Mouse (Mus musculus): Measurements from ENCODE around the gene Elavl3. TPM values are rescaled to one million over a fixed set of nuclear protein-coding genes. Genes with fewer than 3 reads are reported as not detected.
A peak's percentile ranks its signal among the peaks of the same experiment; 100 is the strongest.

Gene Elavl3
- polyA plus RNA-seq, 1 experiment from 2014 or later = 2.8 TPM

- Histone ChIP-seq H3K27ac (no peak overlapping the region), H3K4me1 (replicated peaks) (no peaks in the 10 kb centered on the region), H3K27me3 (replicated peaks) (no peaks in the 10 kb centered on the region), H3K9ac (no peak overlapping the region), H3K9me3 (no peaks in the 10 kb centered on the region), H3K4me2 (replicated peaks) (no peak overlapping the region), H3K36me3 (no peaks in the 10 kb centered on the region), H3K4me3 (replicated peaks) (no peak overlapping the region)
- WGBS = 47% methylated on average over 7 of the region's 7 CpGs
- ATAC-seq = no peak
Observed at GRCm38 (mm10) chr9:22028467-22028866, 23.4 kb downstream of the Elavl3 start.

DNA sequence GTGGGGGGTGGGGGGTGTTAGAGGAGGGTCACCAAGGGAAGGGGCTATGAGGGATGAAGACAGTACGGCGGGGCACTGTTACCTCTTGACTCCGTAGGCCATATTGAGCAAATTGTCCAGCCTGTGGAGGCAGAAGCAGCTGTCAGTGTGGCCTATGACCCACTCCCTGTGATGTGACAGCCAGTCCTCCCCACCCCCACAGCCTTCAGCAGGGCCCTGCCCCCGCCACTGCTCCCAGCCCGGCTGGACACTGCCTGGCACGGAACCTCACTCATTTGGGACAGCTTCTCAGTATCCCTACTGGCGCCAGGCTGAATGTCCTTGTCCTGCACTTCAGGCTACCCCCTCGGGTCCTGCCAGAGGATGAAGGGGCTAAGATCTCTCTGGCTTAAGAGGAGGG, 27.2 kb downstream of the Elavl3 start:
- no peak overlapping the region for H3K4me2 ChIP-seq (replicated peaks)
- 57% methylated on average over 8 of the region's 8 CpGs for WGBS
- no peak overlapping the region for H3K9ac ChIP-seq
- no peaks in the 10 kb centered on the region for H3K27me3 ChIP-seq (replicated peaks)
- ATAC-seq = no peak
- no peaks in the 10 kb centered on the region for H3K9me3 ChIP-seq
- H3K36me3 ChIP-seq = no peaks in the 10 kb centered on the region
- no peak overlapping the region for H3K27ac ChIP-seq
- H3K4me3 ChIP-seq (replicated peaks) = no peak overlapping the region
- no peaks in the 10 kb centered on the region for H3K4me1 ChIP-seq (replicated peaks)

DNA sequence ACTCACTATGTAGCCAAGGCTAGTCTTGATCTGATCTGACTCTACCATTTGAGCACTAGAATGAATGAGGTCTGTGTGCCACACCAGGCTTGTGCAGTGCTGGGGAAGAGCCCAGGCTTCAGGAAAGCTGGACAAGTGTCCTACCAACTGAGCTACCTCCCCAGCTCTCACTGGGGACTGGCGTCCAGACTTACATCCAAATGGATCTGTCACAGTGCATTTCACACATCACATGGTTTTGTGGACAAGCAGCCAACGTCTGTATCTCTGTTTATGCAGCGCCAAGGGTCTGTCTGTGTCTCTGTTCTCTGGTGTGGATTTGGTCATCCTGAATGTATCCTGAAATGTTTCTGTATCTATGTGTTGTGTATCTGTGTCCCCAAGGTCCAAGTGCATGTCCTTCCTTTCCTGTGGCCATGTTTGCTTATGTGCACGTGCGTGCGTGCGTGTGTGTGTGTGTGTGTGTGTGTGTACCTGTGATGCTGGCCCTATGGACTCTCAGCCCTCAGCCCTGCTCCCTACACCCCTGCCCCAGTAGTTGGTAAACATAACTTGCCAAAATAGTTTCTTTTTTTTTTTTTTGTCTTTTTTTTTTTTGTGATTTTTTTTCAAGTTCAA, 34.5 kb downstream of the Elavl3 start:
- no peaks in the 10 kb centered on the region for H3K27me3 ChIP-seq (replicated peaks)
- H3K4me3 ChIP-seq (replicated peaks) = no peak overlapping the region
- H3K9ac ChIP-seq = no peak overlapping the region
- H3K4me1 ChIP-seq (replicated peaks) = no peaks in the 10 kb centered on the region
- no peaks in the 10 kb centered on the region for H3K9me3 ChIP-seq
- 73% methylated on average over 7 of the region's 7 CpGs for WGBS
- peaks cover 19% of the 10 kb centered on the region for H3K36me3 ChIP-seq
- H3K4me2 ChIP-seq (replicated peaks) = no peak overlapping the region
- ATAC-seq = no peak
- no peak overlapping the region for H3K27ac ChIP-seq

DNA sequence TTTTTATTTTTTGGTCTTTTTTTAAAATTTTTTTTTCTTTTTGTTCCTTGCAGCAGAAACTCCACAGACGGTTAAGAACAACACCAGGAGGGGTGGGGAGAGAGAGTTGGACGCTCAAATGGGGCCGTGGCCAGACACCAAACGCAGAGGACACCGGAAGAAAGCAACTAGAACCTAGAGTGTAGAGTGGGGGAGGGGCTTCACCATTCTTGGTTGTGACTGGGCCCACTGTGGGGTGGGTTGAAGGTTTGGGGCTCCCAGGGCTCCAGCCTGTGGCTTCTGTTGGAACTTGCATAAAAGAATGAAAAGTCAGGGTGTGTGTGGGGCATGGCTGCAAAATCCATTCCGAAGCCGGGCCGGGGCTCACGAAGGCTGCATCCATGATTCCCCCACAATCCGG, 35.6 kb downstream of the Elavl3 start:
- Histone ChIP-seq H3K27me3 (replicated peaks) (no peaks in the 10 kb centered on the region), H3K9me3 (no peaks in the 10 kb centered on the region), H3K27ac (no peak overlapping the region), H3K36me3 (peaks cover 29% of the 10 kb centered on the region), H3K4me3 (replicated peaks) (no peak overlapping the region), H3K4me2 (replicated peaks) (no peak overlapping the region), H3K4me1 (replicated peaks) (no peaks in the 10 kb centered on the region), H3K9ac (no peak overlapping the region)
- 65% methylated on average over 10 of the region's 10 CpGs for WGBS
- no peak for ATAC-seq

DNA sequence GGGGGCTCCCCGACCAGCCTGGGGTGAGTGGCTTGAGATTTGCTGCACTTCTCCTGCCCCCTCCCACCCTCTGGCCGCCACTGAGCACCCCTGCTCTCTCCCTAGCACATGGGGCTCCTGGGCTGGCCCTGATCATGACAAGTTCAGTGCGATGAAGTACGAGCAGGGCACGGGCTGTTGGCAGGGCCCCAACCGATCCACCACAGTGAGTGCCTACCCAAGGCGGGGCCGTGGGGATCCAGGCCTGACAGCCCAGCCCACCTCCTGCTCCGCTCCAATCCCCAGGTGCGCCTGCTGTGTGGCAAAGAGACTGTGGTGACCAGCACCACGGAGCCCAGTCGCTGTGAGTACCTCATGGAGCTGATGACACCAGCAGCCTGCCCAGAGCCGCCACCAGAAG, 39.1 kb downstream of the Elavl3 start:
- Histone ChIP-seq H3K9ac (no peak overlapping the region), H3K27ac (no peak overlapping the region), H3K9me3 (no peaks in the 10 kb centered on the region), H3K27me3 (replicated peaks) (no peaks in the 10 kb centered on the region), H3K4me2 (replicated peaks) (no peak overlapping the region), H3K4me1 (replicated peaks) (no peaks in the 10 kb centered on the region), H3K4me3 (replicated peaks) (no peak overlapping the region), H3K36me3 (peaks cover 61% of the 10 kb centered on the region)
- WGBS = 91% methylated on average over 13 of the region's 13 CpGs
- ATAC-seq = no peak

DNA sequence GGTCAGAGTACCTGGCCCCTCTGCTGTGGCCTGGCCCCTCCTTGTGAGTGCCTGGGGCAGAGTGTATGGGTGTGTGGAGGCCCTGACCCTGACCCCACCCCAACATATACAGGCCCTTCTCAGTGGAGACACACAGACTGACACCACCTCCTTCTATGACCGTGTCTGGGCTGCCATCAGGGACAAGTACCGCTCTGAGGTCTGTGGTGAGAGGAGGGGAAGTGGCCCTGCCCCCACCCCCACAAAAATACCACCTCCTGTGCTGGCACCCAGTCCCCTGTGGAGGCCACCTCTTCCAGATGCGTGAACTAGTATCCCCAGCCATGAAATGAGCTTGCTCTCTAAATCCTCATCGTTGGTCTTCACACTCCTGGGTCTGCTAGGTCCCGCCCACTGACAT, 40.8 kb downstream of the Elavl3 start:
- H3K9ac ChIP-seq = no peak overlapping the region
- H3K36me3 ChIP-seq = peaks cover 71% of the 10 kb centered on the region
- no peak overlapping the region for H3K27ac ChIP-seq
- H3K4me1 ChIP-seq (replicated peaks) = no peaks in the 10 kb centered on the region
- no peaks in the 10 kb centered on the region for H3K9me3 ChIP-seq
- H3K4me3 ChIP-seq (replicated peaks) = no peak overlapping the region
- H3K4me2 ChIP-seq (replicated peaks) = no peak overlapping the region
- ATAC-seq = 0 out of 2 replicates have a peak, but pooled peaks have one; percentile 32
- WGBS = 79% methylated on average over 5 of the region's 5 CpGs
- no peaks in the 10 kb centered on the region for H3K27me3 ChIP-seq (replicated peaks)

GRCm38 (mm10) chr9:22004546-22004945, 47.3 kb downstream of the Elavl3 start:
- H3K4me2 ChIP-seq (replicated peaks) = peak overlapping the region; percentile 78; the same call in 1 of the 2 replicates
- H3K9ac ChIP-seq = no peak overlapping the region
- H3K4me3 ChIP-seq (replicated peaks) = 0 out of 2 replicates have a peak overlapping the region, but pooled peaks have one; percentile 64
- H3K9me3 ChIP-seq = no peaks in the 10 kb centered on the region
- H3K27me3 ChIP-seq (replicated peaks) = no peaks in the 10 kb centered on the region
- peaks cover 25% of the 10 kb centered on the region for H3K4me1 ChIP-seq (replicated peaks)
- no peak overlapping the region for H3K27ac ChIP-seq
- ATAC-seq = no peak
- 78% methylated on average over 12 of the region's 12 CpGs for WGBS
- H3K36me3 ChIP-seq = peaks cover 40% of the 10 kb centered on the region

- peaks cover 25% of the 10 kb centered on the region for H3K4me1 ChIP-seq (replicated peaks)
- peak overlapping the region; percentile 64 for H3K27ac ChIP-seq
- peak overlapping the region; percentile 55 for H3K9ac ChIP-seq
- WGBS = under 1% methylated on average over 18 of the region's 18 CpGs
- peaks cover 29% of the 10 kb centered on the region for H3K36me3 ChIP-seq
- peak overlapping the region; percentile 78 for H3K4me2 ChIP-seq (replicated peaks)
- peak; percentile 35; the same call in 1 of the 2 replicates for ATAC-seq
- H3K4me3 ChIP-seq (replicated peaks) = peak overlapping the region; percentile 64
- no peaks in the 10 kb centered on the region for H3K9me3 ChIP-seq
- H3K27me3 ChIP-seq (replicated peaks) = no peaks in the 10 kb centered on the region
Observed at GRCm38 (mm10) chr9:22003163-22003554, 48.7 kb downstream of the Elavl3 start.

DNA sequence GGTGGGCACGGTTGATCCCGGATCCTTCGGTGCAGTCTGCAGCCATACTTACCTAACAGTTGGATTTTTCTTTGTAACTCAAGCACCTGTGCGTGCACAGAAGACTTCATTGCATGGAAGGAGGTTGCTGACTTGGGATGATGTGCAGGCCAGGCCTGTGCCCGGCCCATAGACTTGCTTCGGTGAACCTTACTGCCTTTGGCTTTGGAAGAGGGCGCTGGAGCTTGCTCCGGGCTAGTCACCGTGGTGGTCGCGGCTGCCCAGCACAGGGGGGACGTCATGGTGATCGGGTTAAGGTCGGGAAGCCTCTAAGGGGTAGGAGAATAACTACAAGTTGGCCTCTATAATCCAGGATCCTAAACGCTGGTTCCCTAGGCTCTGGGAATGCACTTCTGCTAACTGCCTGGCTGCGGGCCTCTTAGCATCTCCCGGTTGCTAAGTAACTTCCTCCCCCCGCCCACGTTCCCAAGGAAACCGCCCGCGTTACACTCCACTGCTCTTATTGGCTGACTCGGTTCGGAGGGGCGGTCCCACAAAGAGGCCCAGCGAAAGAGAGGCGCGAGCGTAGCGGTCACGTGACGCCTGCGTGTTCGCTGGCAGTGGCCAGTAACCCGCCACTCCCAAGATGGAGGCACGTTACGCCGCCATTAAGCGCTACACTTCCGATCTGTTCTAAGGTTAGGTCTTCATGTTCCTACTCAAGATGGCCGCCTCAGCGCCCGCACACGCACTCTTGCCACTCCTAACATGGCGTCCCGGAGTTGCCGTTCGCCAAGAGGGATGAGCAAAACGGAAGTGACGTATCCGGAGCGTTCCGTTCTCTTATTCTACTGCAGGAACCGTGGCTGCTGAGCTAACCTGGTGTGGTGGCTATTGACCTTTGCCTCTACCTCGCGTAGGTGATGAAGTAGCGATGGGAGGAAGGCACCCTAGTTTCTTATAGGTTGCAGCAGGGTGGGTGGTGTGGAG, 49.3 kb downstream of the Elavl3 start, which contains the start of the genes Ccdc151 and Prkcsh:
Gene Ccdc151, minus strand, starts transcription at position 441 of the 969 bp plus-strand sequence.
Gene Prkcsh, plus strand, starts transcription at position 613 of the 969 bp plus-strand sequence.
- peak within 1 kb of the TSS; percentile 64 for H3K27ac ChIP-seq
- peaks cover 25% of the 10 kb centered on the region for H3K36me3 ChIP-seq
- H3K4me2 ChIP-seq (replicated peaks) = peak within 1 kb of the TSS; percentile 78
- peaks cover 25% of the 10 kb centered on the region for H3K4me1 ChIP-seq (replicated peaks)
- ATAC-seq = peak; percentile 100
- no peaks in the 10 kb centered on the region for H3K9me3 ChIP-seq
- 6% methylated on average over 57 of the region's 57 CpGs for WGBS
- peak within 1 kb of the TSS; percentile 64 for H3K4me3 ChIP-seq (replicated peaks)
- no peaks in the 10 kb centered on the region for H3K27me3 ChIP-seq (replicated peaks)
- H3K9ac ChIP-seq = peak within 1 kb of the TSS; percentile 55

DNA sequence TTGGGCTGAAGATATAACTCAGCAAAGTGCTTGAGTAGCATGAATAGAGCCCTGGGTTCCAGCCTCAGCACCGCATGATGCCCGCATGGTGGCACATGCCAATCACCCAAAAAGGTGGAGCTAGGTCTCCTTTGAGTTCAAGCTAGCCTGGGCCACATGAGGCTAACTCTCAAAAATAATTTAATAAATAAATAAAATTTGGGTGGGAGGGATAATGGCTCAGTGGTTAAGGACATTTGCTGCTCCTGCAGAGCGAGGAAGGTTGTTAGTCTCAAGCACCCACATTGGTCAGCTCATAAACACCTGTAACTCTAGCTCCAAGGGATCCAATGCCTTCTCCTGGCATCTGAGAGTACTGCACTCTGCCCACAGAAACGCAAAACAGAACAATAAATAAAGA, 50.2 kb downstream of the Elavl3 start:
- Histone ChIP-seq H3K9ac (no peak overlapping the region), H3K4me3 (replicated peaks) (no peak overlapping the region), H3K9me3 (no peaks in the 10 kb centered on the region), H3K27ac (no peak overlapping the region), H3K4me1 (replicated peaks) (peaks cover 25% of the 10 kb centered on the region), H3K4me2 (replicated peaks) (no peak overlapping the region), H3K27me3 (replicated peaks) (no peaks in the 10 kb centered on the region), H3K36me3 (peaks cover 21% of the 10 kb centered on the region)
- 84% methylated on average over 4 of the region's 4 CpGs for whole genome bisulfite sequencing
- ATAC-seq = no peak

- no peak overlapping the region for H3K4me2 ChIP-seq (replicated peaks)
- no peak for ATAC-seq
- 89% methylated on average over 6 of the region's 6 CpGs for WGBS
- no peaks in the 10 kb centered on the region for H3K27me3 ChIP-seq (replicated peaks)
- no peak overlapping the region for H3K27ac ChIP-seq
- no peaks in the 10 kb centered on the region for H3K9me3 ChIP-seq
- H3K36me3 ChIP-seq = peaks cover 10% of the 10 kb centered on the region; the same call in 1 of the 2 replicates
- H3K9ac ChIP-seq = no peak overlapping the region
- H3K4me3 ChIP-seq (replicated peaks) = no peak overlapping the region
- peaks cover 22% of the 10 kb centered on the region for H3K4me1 ChIP-seq (replicated peaks)
Observed at GRCm38 (mm10) chr9:22000296-22000695, 51.5 kb downstream of the Elavl3 start.

- ATAC-seq = no peak
- H3K4me2 ChIP-seq (replicated peaks) = no peak overlapping the region
- no peaks in the 10 kb centered on the region for H3K4me1 ChIP-seq (replicated peaks)
- H3K4me3 ChIP-seq (replicated peaks) = no peak overlapping the region
- 69% methylated on average over 3 of the region's 3 CpGs for WGBS
- H3K27ac ChIP-seq = no peak overlapping the region
- no peaks in the 10 kb centered on the region for H3K36me3 ChIP-seq
- no peaks in the 10 kb centered on the region for H3K9me3 ChIP-seq
- peaks cover 13% of the 10 kb centered on the region for H3K27me3 ChIP-seq (replicated peaks)
- no peak overlapping the region for H3K9ac ChIP-seq
Observed at GRCm38 (mm10) chr9:21996178-21996867, 55.5 kb downstream of the Elavl3 start.

All from intestine, embryonic 15.5 days (tissue).